Mouse (Mus musculus): ENCODE data around the gene Sash1. TPM values are rescaled to one million over a fixed set of nuclear protein-coding genes. Genes with fewer than 3 reads are reported as not detected.

The Sash1 gene
- polyA plus RNA-seq, 1 experiment from 2014 or later, result 6.1 TPM

DNA sequence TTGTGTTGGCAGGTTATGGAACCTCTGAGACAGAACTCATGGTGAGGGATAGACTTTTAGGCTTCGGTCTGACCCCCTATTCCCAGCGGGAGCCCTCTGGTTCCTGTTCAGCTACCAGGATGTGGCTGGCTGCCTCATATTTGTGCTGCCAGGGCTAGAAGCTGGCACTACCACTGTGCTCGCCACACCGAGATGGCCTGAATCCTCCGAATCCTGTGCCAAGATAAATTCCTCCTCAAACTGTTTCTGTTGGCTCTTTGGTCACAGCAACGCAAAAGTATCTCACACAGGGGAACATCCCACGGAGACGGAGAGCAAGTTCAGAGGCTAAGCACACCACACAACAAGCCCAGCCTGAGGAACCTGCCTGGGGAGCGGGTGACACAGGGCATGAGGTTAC is 78.3 kb downstream of the Sash1 start:
- 90% methylated on average over 9 of the region's 9 CpGs for WGBS
- H3K9me3 ChIP-seq, result no peaks in the 10 kb centered on the region
- no peak overlapping the region for H3K4me3 ChIP-seq
- no peaks in the 10 kb centered on the region for H3K36me3 ChIP-seq
- H3K27ac ChIP-seq, result 0 out of 2 replicates have a peak overlapping the region, but pooled peaks have one; percentile 0
- no peaks in the 10 kb centered on the region for H3K27me3 ChIP-seq
- H3K9ac ChIP-seq, result no peak overlapping the region
- H3K4me1 ChIP-seq, result peaks cover 12% of the 10 kb centered on the region
- H3K4me2 ChIP-seq, result no peak overlapping the region
- no peak for ATAC-seq (ENCODE audit: borderline replicate concordance, extremely low read depth, low FRiP score, low TSS enrichment)

DNA sequence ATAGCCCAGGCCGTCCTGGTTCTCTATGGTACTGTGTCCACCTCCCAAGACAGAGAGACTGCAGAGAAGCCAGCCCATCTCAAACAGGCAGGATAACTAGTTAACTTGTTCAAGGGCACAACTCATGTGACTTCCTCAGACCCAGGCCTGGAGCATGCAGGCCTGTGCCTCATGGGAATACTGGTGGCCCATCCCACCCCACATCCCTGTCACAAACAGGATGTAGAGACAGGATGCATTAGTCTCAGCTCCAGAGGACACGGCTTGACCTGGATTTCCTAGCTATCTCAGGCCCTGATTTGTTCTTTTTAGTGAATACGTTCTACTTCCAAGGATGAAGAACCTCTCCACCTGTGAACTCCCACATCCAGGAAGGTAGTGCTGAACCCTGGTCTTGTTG is 80.5 kb downstream of the Sash1 start:
- Histone ChIP-seq H3K4me1 (peaks cover 19% of the 10 kb centered on the region), H3K27ac (peak overlapping the region; percentile 46; the same call in 1 of the 2 replicates), H3K27me3 (no peaks in the 10 kb centered on the region), H3K4me3 (no peak overlapping the region), H3K9ac (no peak overlapping the region), H3K36me3 (no peaks in the 10 kb centered on the region), H3K4me2 (no peak overlapping the region), H3K9me3 (no peaks in the 10 kb centered on the region)
- 74% methylated on average over 3 of the region's 3 CpGs for WGBS
- 0 out of 2 replicates have a peak, but pooled peaks have one; percentile 15 for ATAC-seq (ENCODE audit: borderline replicate concordance, extremely low read depth, low FRiP score, low TSS enrichment)

DNA sequence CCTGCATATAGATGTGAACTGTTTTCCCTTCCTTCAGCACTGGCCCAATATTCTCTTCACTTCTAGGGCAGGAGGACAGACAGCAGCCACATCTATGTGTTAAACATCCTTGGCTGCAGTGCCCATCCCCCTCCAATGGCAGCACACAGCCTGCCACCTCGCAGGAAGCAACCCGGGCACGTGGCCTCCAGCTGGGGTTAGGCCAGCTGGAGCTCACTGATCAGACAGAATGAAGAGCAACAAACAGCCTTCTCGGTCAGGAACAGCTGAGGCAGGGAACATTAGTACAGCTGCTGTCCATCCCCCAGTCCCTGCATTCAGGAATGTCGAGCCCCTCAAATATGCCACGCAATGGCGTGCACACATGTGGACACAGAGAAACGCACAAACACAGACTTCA is 81.6 kb downstream of the Sash1 start:
- peak; percentile 77; the same call in 1 of the 2 replicates for ATAC-seq (ENCODE audit: borderline replicate concordance, extremely low read depth, low FRiP score, low TSS enrichment)
- Histone ChIP-seq H3K27ac (peak overlapping the region; percentile 46), H3K9ac (no peak overlapping the region), H3K36me3 (peaks cover 2% of the 10 kb centered on the region; the same call in 1 of the 2 replicates), H3K4me1 (peaks cover 19% of the 10 kb centered on the region), H3K9me3 (no peaks in the 10 kb centered on the region), H3K4me2 (no peak overlapping the region), H3K27me3 (no peaks in the 10 kb centered on the region), H3K4me3 (no peak overlapping the region)
- 22% methylated on average over 8 of the region's 8 CpGs for WGBS

DNA sequence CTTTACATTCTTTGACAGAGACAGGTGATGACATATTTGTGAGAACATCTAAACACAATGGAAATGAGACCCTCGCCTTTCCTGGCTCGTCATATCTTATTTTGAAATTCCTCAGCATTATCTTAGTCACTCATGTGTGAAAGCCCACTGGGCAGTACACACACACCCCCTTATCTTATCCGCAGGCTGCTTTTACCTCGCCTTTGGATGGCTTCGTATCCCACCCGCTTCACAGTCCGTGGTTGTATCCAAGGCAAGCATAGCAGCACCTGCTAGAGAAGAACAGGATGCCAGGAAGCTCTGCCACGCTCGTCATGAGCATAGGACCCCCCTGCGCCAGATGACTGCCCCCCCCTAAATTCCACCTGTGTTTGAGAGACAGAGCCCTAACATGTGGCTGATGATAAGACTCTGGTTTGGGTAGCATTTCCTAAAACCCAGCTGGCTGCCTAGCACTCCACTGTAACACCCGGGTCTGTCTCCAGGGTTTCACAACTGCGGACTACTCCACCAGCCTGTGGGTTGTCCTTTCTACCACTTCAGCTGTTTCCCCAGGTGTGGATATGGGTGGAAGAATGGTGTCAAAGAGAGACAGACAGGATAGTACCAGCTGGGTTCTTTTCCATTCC is 84.0 kb downstream of the Sash1 start:
- no peak overlapping the region for H3K27ac ChIP-seq
- no peaks in the 10 kb centered on the region for H3K27me3 ChIP-seq
- H3K36me3 ChIP-seq, result peaks cover 8% of the 10 kb centered on the region; the same call in 1 of the 2 replicates
- H3K9ac ChIP-seq, result no peak overlapping the region
- ATAC-seq (ENCODE audit: borderline replicate concordance, extremely low read depth, low FRiP score, low TSS enrichment), result no peak
- H3K9me3 ChIP-seq, result no peaks in the 10 kb centered on the region
- H3K4me1 ChIP-seq, result peaks cover 19% of the 10 kb centered on the region
- no peak overlapping the region for H3K4me3 ChIP-seq
- no peak overlapping the region for H3K4me2 ChIP-seq
- WGBS, result 50% methylated on average over 12 of the region's 12 CpGs

DNA sequence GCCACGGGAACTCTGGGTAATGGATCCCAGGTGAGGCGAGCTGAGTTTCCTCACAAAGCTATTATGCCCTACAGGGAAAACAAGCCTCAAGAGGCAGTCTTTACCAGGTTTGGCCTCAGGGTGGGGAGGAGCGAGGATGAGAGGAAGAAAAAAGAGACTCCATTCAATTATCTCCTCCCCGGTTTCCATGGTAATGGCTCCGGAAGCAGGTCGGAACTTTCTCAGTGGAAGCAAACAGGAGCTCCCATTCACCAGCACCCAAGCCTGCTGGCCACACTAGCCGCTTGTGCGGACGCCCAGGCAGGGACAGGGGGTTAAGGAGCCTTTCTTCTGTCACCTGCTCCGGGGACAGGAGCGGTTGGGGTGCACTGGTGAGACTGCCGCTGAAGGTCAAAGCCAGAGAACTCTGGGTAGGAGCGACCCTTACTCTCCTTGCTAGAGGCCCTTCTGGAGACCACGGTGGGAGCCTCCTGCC is 84.7 kb downstream of the Sash1 start:
- 40% methylated on average over 14 of the region's 14 CpGs for WGBS
- H3K4me2 ChIP-seq, result peak overlapping the region; percentile 7; the same call in 1 of the 2 replicates
- no peak overlapping the region for H3K4me3 ChIP-seq
- no peak for ATAC-seq (ENCODE audit: borderline replicate concordance, extremely low read depth, low FRiP score, low TSS enrichment)
- H3K27me3 ChIP-seq, result no peaks in the 10 kb centered on the region
- H3K27ac ChIP-seq, result no peak overlapping the region
- no peak overlapping the region for H3K9ac ChIP-seq
- H3K9me3 ChIP-seq, result no peaks in the 10 kb centered on the region
- H3K36me3 ChIP-seq, result peaks cover 8% of the 10 kb centered on the region; the same call in 1 of the 2 replicates
- peaks cover 19% of the 10 kb centered on the region for H3K4me1 ChIP-seq

DNA sequence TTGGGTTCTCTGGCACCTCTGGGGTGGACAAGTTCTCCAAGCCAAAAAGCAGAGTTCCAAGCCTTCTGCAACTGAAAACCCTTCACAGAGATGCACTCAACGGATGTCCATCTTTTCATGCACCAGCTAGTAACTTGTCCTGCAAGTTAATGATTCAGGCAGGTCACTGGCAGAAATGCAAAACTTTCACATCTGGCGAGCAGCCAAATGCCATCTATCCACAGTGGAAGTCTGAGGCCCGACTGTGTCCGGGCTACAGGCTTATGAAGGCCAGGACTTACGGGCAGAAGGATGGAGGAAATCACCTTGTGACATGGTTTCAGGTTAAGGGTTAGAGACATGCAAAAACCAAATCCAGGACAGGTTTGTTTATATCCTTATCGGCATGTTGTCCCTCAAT is 88.0 kb downstream of the Sash1 start:
- Histone ChIP-seq H3K4me2 (no peak overlapping the region), H3K27ac (no peak overlapping the region), H3K27me3 (no peaks in the 10 kb centered on the region), H3K9ac (no peak overlapping the region), H3K4me1 (peaks cover 12% of the 10 kb centered on the region; the same call in 1 of the 2 replicates), H3K9me3 (no peaks in the 10 kb centered on the region), H3K4me3 (no peak overlapping the region), H3K36me3 (peaks cover 8% of the 10 kb centered on the region; the same call in 1 of the 2 replicates)
- ATAC-seq (ENCODE audit: borderline replicate concordance, extremely low read depth, low FRiP score, low TSS enrichment), result no peak
- WGBS, result 58% methylated on average over 6 of the region's 6 CpGs

DNA sequence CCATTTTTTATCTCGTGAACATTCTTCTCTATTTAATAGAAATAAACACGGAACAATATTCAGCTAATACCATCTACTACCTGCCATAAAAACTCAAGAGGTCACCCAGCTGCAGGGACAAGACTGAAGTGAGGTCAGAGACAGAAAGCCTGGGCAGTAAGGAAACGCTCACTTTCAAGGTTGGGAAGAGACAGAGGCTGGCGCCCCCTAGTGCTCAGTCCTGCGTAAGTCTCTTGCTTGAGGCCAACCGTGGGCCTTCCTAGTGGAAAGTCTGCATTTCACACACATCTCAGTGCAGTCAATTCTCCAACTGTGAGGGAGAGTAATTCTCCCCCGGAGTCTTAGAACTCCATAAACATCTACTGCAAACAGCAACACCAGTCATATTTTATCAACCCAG is 90.5 kb downstream of the Sash1 start:
- Histone ChIP-seq H3K27ac (no peak overlapping the region), H3K4me3 (no peak overlapping the region), H3K27me3 (no peaks in the 10 kb centered on the region), H3K4me2 (no peak overlapping the region), H3K4me1 (peaks cover 5% of the 10 kb centered on the region; the same call in 1 of the 2 replicates), H3K9ac (no peak overlapping the region), H3K9me3 (no peaks in the 10 kb centered on the region), H3K36me3 (peaks cover 8% of the 10 kb centered on the region; the same call in 1 of the 2 replicates)
- 27% methylated on average over 7 of the region's 7 CpGs for WGBS
- ATAC-seq (ENCODE audit: borderline replicate concordance, extremely low read depth, low FRiP score, low TSS enrichment), result peak; percentile 39; the same call in 1 of the 2 replicates

DNA sequence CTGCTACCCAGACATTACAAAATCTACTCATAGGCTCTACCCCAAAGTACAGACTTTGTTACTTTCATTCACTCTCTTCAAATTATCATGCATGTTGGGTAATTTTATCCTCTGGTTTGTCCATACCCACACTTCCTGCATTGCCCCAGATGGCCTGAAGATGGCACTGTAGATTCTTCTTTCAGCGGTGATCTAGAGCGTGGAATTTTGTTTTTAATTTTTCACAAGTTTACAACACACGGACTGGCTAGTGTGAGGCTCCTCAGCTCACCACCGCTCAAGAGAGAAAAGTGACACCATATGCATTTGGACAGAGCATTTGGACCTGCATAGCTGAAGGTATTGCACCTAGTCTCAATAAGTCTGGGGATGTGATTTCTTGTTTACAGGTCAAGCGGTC is 93.5 kb downstream of the Sash1 start:
- WGBS, result 39% methylated on average over 5 of the region's 5 CpGs
- ATAC-seq (ENCODE audit: borderline replicate concordance, extremely low read depth, low FRiP score, low TSS enrichment), result no peak

DNA sequence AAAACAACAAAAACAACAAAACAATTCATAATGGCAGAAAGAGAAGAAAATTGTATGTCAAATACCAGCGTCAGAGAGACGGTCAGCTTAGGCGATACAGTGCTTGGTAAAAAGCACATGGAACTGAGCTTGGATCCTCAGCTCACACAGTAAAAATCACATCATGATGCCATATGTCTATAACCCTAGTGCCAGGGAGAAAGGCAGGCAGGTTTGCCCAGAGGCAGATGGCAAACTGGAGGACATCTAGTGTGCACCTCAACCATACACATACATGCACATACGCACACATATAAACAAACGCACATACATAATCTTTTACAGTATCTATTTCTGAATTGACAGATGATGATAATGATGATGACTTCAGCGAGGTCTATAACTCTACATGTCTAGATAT is 96.8 kb downstream of the Sash1 start:
- no peak for ATAC-seq (ENCODE audit: borderline replicate concordance, extremely low read depth, low FRiP score, low TSS enrichment)
- Histone ChIP-seq H3K4me2 (no peak overlapping the region), H3K27ac (no peak overlapping the region), H3K9ac (no peak overlapping the region), H3K27me3 (no peaks in the 10 kb centered on the region), H3K4me3 (no peak overlapping the region), H3K36me3 (peaks cover 5% of the 10 kb centered on the region; the same call in 1 of the 2 replicates), H3K9me3 (no peaks in the 10 kb centered on the region), H3K4me1 (peaks cover 12% of the 10 kb centered on the region)
- WGBS, result 95% methylated on average over 6 of the region's 6 CpGs

More for the DNA sequence above, 93.5 kb downstream of the Sash1 start:
- H3K27me3 ChIP-seq, result no peaks in the 10 kb centered on the region
- no peak overlapping the region for H3K9ac ChIP-seq
- H3K4me2 ChIP-seq, result no peak overlapping the region
- H3K4me1 ChIP-seq, result peaks cover 7% of the 10 kb centered on the region; the same call in 1 of the 2 replicates
- no peak overlapping the region for H3K4me3 ChIP-seq
- H3K9me3 ChIP-seq, result no peaks in the 10 kb centered on the region
- no peak overlapping the region for H3K27ac ChIP-seq
- H3K36me3 ChIP-seq, result no peaks in the 10 kb centered on the region

DNA sequence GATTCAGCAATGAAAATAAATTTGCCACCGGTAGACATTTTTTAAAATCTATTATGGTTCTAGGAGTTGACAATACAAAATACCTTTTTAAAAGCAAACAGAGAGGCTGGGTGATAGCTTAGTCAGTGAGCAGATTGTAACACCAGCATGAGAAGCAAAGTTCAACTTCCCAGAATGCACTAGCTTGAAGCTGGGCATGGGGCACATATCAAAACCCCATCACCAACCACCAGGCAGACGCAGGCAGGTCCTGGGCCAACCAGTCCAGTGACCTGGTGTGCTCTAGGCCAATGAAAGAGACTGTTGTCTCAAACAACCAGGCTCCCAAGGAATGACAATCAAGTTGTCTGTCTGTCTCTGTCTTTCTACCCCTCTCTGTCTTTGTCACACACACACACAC is 98.6 kb downstream of the Sash1 start:
- H3K4me3 ChIP-seq, result no peak overlapping the region
- WGBS, result 41% methylated on average over 2 of the region's 2 CpGs
- H3K9me3 ChIP-seq, result no peaks in the 10 kb centered on the region
- no peak overlapping the region for H3K4me2 ChIP-seq
- H3K4me1 ChIP-seq, result peaks cover 12% of the 10 kb centered on the region
- peaks cover 12% of the 10 kb centered on the region; the same call in 1 of the 2 replicates for H3K36me3 ChIP-seq
- no peak overlapping the region for H3K9ac ChIP-seq
- no peak overlapping the region for H3K27ac ChIP-seq
- ATAC-seq (ENCODE audit: borderline replicate concordance, extremely low read depth, low FRiP score, low TSS enrichment), result no peak; the same call in 1 of the 2 replicates
- no peaks in the 10 kb centered on the region for H3K27me3 ChIP-seq

DNA sequence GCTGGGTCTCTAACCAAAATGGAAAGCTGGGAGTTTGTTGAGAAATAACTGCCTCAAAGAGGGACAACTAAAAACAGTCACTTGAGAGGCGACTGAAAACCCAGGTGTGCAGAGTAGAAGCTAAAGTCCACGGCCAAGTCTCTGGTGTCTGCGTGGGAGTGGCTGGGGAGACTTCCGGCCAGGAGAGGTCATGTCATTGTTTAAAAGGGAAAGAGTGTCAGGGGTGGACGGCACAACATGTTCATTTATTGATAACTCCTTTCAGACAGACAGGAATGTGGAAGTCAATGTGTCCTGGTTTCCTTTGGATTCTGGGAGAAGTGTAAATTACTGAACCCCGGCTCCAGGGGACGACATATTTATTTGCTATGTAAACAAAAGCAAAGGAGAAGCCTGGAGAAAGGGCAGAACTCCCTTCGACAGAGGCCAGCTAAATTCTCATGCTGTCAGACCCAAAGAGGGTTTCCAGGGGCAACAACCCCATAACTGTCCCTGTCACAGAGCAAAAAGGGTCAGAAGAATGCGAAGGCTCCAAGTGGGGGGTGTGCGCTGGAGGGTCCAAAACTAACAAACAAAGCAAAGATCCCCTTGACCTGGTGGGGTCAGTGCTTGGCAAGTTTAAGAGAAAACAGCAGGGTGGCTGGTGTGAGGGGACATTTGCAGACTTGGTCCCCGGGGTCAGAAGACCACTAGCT is 100.3 kb downstream of the Sash1 start:
- peaks cover 12% of the 10 kb centered on the region for H3K36me3 ChIP-seq
- no peaks in the 10 kb centered on the region for H3K27me3 ChIP-seq
- WGBS, result 24% methylated on average over 11 of the region's 11 CpGs
- H3K9me3 ChIP-seq, result no peaks in the 10 kb centered on the region
- H3K4me1 ChIP-seq, result peaks cover 12% of the 10 kb centered on the region
- ATAC-seq (ENCODE audit: borderline replicate concordance, extremely low read depth, low FRiP score, low TSS enrichment), result no peak
- no peak overlapping the region for H3K9ac ChIP-seq
- H3K27ac ChIP-seq, result no peak overlapping the region
- no peak overlapping the region for H3K4me2 ChIP-seq
- H3K4me3 ChIP-seq, result no peak overlapping the region

DNA sequence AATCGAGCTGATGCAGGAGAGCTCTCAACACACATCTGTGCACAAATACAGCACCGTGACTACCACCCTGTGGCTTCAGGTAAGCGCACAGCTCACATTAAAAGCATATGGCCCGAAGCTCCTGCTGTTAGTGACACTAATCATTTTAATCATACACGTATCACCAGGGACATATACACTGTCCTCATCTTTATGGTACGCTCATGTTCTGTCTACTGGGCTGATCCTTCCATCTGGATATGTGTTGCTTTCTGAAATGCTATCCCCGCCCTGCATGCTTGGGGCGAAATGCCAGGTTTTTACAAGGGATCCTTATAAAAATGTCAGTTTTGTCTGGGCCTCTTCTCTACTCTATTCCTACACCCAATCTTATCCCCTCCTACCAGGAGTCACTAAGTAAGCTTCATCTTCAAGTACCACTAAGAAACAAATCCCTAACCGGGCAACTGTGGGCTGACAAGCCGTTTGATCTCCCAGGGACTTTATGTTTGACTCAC is 103.9 kb downstream of the Sash1 start:
- no peak overlapping the region for H3K9ac ChIP-seq
- ATAC-seq (ENCODE audit: borderline replicate concordance, extremely low read depth, low FRiP score, low TSS enrichment), result no peak
- H3K4me1 ChIP-seq, result peaks cover 10% of the 10 kb centered on the region
- no peak overlapping the region for H3K4me3 ChIP-seq
- H3K4me2 ChIP-seq, result no peak overlapping the region
- H3K9me3 ChIP-seq, result no peaks in the 10 kb centered on the region
- peaks cover 17% of the 10 kb centered on the region for H3K36me3 ChIP-seq
- WGBS, result 69% methylated on average over 10 of the region's 10 CpGs
- no peak overlapping the region for H3K27ac ChIP-seq
- H3K27me3 ChIP-seq, result no peaks in the 10 kb centered on the region
